Mouse (Mus musculus) adipocyte (in vitro differentiated cells): ENCODE results near the gene Pamr1.
A peak's percentile ranks its signal among the peaks of the same experiment; 100 is the strongest.

Experiments used
- DNase-seq: peaks from one replicate; pipeline ENCODE4 v3.0.0-alpha.2; 2016; ENCODE audit warnings: low spot score

The Pamr1 gene

GRCm38 (mm10) chr2:102598911-102599721, 49.3 kb downstream of the Pamr1 start:
- no peak for DNase-seq

GRCm38 (mm10) chr2:102600516-102600915, 50.7 kb downstream of the Pamr1 start:
- no peak for DNase-seq

- no peak for DNase-seq
These were observed 60.7 kb downstream of the Pamr1 start for GRCm38 (mm10) chr2:102610485-102610884.

GRCm38 (mm10) chr2:102616637-102617036, 66.8 kb downstream of the Pamr1 start:
- no peak for DNase-seq

GRCm38 (mm10) chr2:102620744-102621429, 71.1 kb downstream of the Pamr1 start:
- DNase-seq, result no peak

- DNase-seq, result no peak
These were observed 72.4 kb downstream of the Pamr1 start for GRCm38 (mm10) chr2:102622176-102622575.

- DNase-seq, result no peak
These were observed 73.1 kb downstream of the Pamr1 start for GRCm38 (mm10) chr2:102622943-102623342.

GRCm38 (mm10) chr2:102624538-102624937, 74.7 kb downstream of the Pamr1 start:
- DNase-seq, result no peak

GRCm38 (mm10) chr2:102632361-102632760, 82.5 kb downstream of the Pamr1 start:
- no peak for DNase-seq

GRCm38 (mm10) chr2:102634010-102634409, 84.2 kb downstream of the Pamr1 start:
- no peak for DNase-seq

- DNase-seq, result no peak
These were observed 85.8 kb downstream of the Pamr1 start for GRCm38 (mm10) chr2:102635523-102636060.

- no peak for DNase-seq
These were observed 86.3 kb downstream of the Pamr1 start for GRCm38 (mm10) chr2:102636116-102636600.

- DNase-seq, result no peak
These were observed 88.3 kb downstream of the Pamr1 start for GRCm38 (mm10) chr2:102638140-102638539.

GRCm38 (mm10) chr2:102638690-102639089, 88.9 kb downstream of the Pamr1 start:
- no peak for DNase-seq

GRCm38 (mm10) chr2:102648845-102649500, 99.2 kb downstream of the Pamr1 start:
- DNase-seq, result peak; percentile 74

- DNase-seq, result no peak
These were observed 100.5 kb downstream of the Pamr1 start for GRCm38 (mm10) chr2:102650322-102650721.

GRCm38 (mm10) chr2:102655966-102656725, 106.3 kb downstream of the Pamr1 start:
- no peak for DNase-seq

GRCm38 (mm10) chr2:102657726-102658125, 107.9 kb downstream of the Pamr1 start:
- no peak for DNase-seq

GRCm38 (mm10) chr2:102658163-102658660, 108.4 kb downstream of the Pamr1 start, which contains the start of gene Slc1a2:
Gene Slc1a2, plus strand, starts transcription at chr2:102658659.
- DNase-seq, result no peak

GRCm38 (mm10) chr2:102658661-102659520, 109.1 kb downstream of the Pamr1 start:
- no peak for DNase-seq

GRCm38 (mm10) chr2:102659521-102659830, 109.7 kb downstream of the Pamr1 start:
- no peak for DNase-seq
